Mouse (Mus musculus) ES-CJ7 (cell line): ENCODE measurements around the gene Fzd4.
A peak's percentile ranks its signal among the peaks of the same experiment; 100 is the strongest.

ENCODE experiments used
- DNase-seq: peaks from one replicate; pipeline ENCODE4 v3.0.0; 2011; ENCODE audit warnings: low read depth, low spot score

Fzd4 gene

DNA sequence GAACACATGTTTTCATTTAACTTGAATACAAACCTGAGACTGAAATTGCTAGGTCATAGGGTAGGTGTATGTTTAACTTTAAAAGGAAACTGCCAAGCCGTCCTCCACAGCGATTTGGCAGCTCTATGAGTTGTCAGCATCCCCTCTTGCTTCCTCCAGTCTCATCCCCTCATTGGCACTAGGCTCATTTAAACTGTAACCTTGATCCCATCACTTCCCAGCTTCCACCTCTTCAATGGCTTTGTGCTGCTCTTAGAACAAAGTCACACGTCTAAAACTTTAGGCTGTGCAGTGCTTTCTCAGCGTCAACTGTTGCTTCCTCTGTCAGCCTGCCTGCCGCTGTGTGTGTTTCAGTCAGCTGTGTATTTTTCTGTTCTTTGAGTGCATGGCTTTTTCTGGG lies 22.9 kb downstream of the Fzd4 start:
- no peak for DNase-seq

DNA sequence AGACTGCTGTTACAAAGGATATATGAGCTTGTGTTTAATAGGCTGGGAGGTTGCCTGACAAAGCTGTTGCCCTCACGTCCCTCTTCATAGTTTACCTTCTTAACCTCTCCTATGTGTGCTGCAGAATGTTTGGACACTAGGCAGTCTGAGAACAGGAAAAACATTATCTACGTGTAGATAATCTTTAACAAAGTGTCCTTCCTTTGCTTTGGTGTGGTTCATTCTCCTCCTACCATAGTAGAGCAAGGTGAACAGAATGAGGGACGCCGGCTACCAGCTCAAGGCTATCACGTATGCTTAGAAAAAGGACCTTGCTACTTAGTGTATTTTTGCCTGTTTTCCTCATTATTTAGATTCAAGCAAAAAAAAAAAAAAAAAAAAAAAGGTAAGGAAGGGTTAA lies 24.6 kb downstream of the Fzd4 start:
- DNase-seq, result no peak

DNA sequence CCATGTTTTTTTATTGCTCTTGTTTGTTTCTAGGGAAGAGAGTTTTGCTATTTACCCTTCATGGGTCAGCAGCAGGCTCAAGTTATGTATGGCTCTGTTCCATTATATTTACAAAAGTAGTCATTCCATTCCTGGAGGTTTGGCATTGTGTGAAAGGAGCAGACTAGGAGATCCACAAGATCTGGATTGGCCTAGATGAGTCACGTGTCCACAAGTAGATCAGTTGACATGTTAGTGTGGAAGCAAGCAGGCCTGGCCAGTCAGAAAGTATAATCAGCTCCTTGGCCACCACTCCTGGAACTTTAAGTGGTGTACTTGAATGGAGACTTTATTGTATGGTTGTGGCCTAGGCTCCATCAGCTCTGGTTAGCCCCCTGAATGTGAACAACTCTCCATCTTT lies 25.2 kb downstream of the Fzd4 start:
- no peak for DNase-seq

DNA sequence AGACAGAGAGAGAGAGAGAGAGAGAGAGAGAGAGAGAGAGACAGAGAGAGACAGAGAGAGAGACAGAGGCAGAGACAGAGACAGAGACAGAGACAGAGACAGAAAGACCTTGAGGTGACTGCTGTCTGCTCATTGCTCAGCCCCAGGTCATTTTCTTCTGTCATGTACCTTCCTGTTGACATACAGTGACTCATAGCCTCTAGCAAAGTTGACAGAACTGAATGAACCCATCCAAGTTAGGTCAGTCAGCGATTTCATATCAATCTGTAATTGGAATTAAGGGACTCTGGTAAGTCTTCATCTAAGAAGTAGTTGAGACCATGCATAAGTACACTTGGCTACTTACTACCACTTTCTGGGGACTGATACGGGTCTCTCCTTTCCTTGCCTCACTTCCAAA lies 27.0 kb downstream of the Fzd4 start:
- no peak for DNase-seq

DNA sequence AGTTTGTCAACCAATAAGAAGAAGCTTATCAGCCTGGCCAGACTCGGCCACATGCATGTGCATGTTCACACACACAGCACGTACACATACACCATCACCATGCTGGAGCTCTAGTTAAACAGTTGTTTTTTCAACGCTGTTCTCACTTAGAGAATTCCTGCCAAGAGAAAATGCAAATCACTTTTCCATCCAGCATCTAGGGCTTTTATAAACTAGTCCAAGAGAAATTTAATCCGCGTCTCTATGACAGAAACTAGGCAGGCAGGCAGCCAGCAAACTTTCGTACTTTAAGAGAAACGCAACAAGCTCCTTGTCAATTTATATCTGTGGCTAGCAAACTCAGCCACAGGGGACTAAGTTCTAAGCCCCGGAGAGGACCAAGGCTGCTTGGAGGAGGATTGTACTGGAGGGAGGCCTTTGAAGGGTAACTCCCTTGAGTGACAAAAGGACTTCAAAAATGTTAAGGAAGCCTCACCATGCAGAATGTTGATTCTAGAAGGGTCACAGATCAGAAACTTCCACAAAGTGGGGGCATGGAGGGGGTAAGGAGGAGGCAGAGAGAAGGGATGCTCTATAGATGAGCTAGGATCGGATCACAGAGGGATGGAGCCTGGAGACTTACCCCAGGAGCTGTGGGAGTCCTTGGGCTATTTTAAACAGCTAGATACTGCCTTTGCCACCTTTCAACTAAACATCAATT lies 29.2 kb downstream of the Fzd4 start:
- DNase-seq, result no peak

DNA sequence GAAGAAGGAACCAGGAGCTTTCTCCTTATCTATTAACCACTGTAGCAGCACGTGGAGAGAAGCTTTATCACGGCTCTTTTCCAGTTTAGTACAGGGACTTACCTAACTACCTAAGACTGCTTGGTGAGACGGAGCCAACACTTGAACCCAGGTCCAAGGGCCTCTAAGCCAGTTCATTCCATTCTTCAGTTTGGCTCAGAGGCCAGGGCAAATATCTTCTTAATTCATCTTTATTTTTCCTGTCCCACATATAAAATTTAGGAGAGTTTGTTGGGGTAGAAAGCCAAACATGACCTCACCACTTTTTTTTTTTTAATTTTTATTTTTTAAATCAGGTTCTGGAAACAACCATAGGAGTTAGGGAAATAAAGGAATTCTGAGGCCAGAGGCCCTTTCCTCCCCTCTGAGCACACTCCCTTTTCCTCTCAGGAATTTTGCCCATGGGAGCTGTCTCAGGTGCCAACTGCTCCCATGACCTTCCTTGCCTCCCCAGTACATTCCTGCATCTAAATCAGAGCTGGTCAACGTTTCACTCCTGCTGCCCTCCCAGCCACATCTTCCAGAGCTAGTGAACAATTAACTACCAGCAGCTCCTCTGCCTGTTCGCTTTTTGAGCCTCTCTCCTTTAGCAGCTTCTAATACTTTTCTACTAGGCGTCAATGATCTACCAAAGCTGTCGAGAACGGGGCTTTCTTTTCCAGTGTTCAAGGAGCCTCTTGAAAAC lies 29.9 kb downstream of the Fzd4 start:
- DNase-seq, result peak; percentile 32

DNA sequence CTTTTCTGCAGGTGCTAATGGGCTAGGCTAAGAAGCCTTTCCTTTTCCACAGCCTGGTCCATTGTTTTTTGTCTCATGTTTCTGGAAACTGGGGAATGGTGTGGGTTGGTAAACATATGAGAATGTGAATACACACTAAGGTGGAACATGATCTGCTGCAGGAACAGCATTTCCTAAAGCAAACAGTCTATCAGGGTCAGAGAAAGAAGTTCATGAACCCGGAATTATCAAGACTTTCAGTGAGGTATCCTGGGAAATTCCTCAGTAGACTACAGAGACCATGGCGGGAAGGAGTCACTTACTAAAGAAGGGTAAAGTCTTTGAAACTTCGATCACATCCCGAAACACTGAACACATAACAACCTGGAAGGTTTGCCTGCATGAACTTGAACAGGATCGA lies 32.2 kb downstream of the Fzd4 start:
- no peak for DNase-seq

DNA sequence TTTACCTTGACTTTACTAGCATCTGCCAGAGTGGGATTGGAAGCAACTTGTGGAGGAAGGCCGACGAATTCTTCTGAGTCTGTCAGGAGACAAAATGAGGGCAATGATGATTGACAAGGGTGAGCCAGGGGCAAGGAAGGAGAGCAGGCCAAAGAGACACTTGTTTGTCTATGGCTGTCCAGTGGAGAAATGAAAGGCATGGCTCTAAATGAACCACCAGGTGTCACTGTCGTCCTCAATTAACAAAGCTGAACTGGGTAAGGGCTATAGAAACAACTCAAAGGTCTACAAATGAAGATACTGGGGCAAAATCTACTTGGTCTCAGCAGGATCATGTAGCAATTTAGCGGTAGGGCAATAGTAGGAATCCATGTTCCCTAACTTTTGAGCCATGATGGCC lies 33.4 kb downstream of the Fzd4 start:
- peak; percentile 56 for DNase-seq

DNA sequence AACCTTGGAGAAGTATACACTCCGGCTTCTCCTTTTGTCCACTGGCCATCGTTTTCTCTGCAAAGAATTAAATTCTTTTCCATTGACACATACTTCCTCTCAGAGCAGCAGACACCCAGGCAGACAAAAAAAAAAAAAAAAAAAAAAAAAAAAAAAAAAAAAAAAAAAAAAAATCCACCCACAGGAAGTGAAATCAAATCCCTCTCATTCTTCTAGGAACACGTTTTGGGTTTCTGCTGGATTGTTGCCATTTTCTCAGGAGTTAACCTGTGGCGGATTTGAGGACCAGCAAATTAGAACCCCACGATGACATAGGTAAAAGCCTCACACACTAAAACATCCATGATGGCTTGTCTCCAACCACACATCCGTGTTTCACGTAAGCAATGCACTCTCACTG lies 37.1 kb downstream of the Fzd4 start:
- DNase-seq, result no peak

DNA sequence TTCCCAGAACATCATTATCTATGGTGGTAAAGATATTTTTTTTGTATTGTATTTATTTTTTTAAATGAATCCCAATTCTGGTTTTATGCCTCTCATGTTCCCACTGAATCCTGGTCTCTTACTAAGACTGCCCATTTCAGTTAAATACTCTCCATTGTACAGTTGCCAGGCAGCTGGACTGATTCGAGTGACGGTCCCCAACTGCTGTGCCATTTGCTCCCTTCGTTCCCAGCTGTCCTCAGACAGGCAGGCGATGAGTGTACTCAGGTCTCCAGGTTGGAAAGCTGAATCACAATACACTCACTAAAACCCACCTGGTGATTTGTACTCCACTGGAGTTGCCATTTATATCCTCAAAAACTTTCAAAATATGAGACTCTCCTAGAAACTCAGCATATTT lies 38.1 kb downstream of the Fzd4 start:
- DNase-seq, result no peak

DNA sequence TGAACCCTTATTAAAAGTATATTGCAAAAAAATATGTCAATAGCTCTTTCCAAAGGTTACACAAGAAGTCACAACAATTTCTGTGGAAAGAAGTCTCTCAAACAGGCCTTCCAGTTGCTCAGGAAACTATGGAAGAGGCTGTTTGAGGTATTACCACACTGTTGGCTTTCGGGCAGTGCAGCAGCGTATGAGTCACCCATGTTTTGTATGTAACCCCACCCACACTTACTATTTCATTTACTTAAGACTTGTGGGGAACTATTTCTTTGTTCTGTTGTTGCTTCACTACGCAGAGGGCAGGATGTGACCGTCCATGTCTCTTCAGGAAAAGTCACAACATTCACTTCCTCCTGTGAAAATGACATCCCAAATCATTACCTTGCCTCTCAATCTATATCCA lies 41.0 kb downstream of the Fzd4 start:
- DNase-seq, result no peak

DNA sequence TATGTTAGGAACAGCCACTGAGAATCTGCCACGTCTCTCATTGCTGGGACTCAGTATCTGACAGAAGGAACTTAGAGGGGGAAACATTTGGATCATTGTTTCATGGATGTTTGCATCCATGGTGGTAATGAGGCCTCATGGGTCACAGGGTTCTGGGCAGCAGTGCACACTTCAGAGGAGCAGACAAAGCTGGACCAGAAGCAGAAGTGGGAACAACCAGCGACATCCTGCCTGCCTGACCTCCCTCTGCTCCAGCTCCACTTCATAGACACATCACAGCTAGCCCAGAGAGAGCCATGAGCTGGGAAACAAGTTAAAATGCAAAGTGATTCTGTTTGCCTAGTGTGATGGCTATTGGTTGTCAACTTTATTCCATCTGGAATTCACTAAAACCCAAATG lies 46.2 kb downstream of the Fzd4 start:
- DNase-seq, result no peak

DNA sequence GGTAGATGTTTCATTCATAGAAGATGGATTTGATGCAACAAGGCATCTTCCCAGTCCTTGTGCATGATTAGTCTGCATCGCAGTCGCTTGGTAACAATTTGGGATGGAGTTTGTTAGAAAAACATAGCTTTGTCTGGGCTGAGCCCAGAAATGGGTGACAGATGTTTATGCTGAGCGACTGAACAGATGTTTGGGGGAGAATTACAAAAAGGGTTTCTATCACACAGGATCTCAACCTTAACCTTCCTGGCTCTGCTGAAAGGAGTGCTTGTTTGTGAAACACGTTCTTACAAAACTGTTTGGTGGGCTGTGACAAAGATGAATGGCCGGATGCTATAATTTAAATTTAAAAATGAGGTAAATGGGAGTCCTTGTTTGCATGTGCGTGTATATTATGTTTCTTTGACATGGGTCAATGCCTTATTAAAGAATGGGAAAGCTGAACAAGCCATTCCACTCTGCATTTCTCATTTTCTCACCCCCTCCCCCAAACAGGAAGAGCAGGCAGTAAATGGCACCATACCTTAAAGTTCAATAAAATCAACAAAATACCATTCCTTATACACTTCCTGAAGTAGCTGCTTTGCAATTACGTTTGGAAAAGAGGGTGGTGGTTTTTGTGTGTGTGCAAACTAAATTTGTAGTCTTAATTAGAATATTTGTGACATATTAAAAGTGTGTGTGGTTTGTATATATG lies 52.4 kb downstream of the Fzd4 start:
- DNase-seq, result no peak

DNA sequence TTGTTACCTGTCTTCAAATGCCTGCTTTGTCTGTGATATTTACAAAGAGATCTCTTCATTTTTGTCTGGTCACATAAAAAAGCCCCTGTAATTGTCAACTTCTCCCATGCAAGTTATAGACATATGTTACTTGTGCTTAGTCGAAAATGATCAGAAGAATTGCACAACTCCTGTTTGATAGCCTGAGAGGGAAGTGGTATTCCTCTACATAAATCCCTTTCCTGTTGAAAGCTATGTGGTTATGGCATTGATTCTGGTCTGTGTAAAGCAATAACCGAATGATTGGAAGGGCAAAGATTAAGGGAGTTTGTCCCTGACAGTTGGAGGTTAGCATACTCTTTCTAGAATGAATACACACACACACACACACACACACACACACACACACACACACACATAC lies 55.5 kb downstream of the Fzd4 start:
- no peak for DNase-seq

DNA sequence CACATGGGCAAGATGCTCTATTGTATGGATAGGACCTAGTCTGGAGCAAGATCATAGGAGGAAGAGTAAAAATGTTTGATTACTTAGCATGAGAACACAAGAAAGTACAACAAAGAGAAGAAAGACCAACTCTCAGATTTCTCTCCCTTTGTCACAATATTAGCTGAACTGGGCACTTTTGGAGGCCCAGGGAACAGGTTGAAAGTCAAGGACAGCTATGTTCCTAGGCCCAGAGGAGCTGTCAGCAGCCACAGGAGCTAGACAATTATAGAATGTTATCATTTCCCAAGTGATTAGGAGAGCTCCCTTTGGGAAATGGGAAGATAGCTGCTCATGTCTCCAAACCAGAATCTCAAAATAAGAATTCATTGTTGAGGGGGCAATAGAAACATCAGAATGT lies 56.8 kb downstream of the Fzd4 start:
- no peak for DNase-seq

DNA sequence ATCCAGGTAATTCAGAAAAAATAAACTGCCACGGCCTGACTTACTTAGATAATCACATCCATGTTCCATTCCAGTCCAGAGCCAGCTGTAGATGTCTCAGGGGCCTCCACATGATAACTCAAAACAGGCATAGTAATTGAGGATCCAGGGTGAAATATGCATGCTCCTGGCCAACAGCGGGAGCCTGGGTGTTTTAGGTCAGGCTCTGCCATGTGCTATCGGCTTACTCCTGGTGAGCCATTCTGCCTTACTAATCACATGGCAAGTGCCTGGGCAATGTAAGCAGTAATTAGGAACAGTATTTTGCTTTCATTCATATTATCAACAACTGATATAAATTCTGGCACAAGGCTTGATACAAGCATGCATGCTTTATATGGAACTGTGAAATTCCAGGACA lies 57.2 kb downstream of the Fzd4 start:
- DNase-seq, result no peak
